Mouse (Mus musculus) forebrain, postnatal 0 days (tissue): ENCODE data around the gene Ngfr. TPM values are rescaled to one million over a fixed set of nuclear protein-coding genes. Genes with fewer than 3 reads are reported as not detected.

ENCODE experiments used
- ATAC-seq: fragments of 200-750 bp; cut with Nextera tagmentation; 2 replicates; pipeline ENCODE4 v1.8.0; 2017; ENCODE audit warnings: mild to moderate bottlenecking, moderate library complexity
- DNase-seq: peaks from one replicate; pipeline ENCODE4 v3.0.0-alpha.2; 2015
- H3K27ac ChIP-seq: fragments of 300-500 bp; sonication (generic); 2 replicates; pipeline ENCODE4 v1.5.1; 2014; ENCODE audit warnings: low read depth, mild to moderate bottlenecking, antibody characterized with exemption, low read length, moderate library complexity, mixed read lengths
- H3K27me3 ChIP-seq: fragments of 300-500 bp; sonication (generic); 2 replicates; pipeline ENCODE4 v1.6.1; 2014; ENCODE audit warnings: mild to moderate bottlenecking, low read length, mixed read lengths; ENCODE audit not compliant: insufficient read depth
- H3K36me3 ChIP-seq: fragments of 300-500 bp; sonication (generic); 2 replicates; pipeline ENCODE4 v1.6.1; 2014; ENCODE audit warnings: mild to moderate bottlenecking, moderate library complexity; ENCODE audit not compliant: insufficient read depth
- H3K4me1 ChIP-seq: fragments of 300-500 bp; sonication (generic); 2 replicates; pipeline ENCODE4 v1.6.1; 2014; ENCODE audit warnings: antibody characterized with exemption; ENCODE audit not compliant: insufficient read depth
- H3K4me2 ChIP-seq: fragments of 300-500 bp; sonication (generic); 2 replicates; pipeline ENCODE4 v1.6.1; 2014; ENCODE audit warnings: low read depth, mild to moderate bottlenecking, moderate library complexity
- H3K4me3 ChIP-seq: fragments of 300-500 bp; sonication (generic); 2 replicates; pipeline ENCODE4 v1.5.1; 2014; ENCODE audit warnings: low read depth, low read length, mixed read lengths
- H3K9ac ChIP-seq: fragments of 300-500 bp; sonication (generic); 2 replicates; pipeline ENCODE4 v1.6.1; 2014; ENCODE audit warnings: mild to moderate bottlenecking
- H3K9me3 ChIP-seq: fragments of 300-500 bp; sonication (generic); 2 replicates; pipeline ENCODE4 v1.6.1; 2016; ENCODE audit warnings: low read length
- CTCF ChIP-seq: sonication (generic); IDR thresholded peaks from 2 replicates; pipeline ENCODE4 v1.5.1; 2016; ENCODE audit warnings: antibody characterized with exemption, control low read depth, low read depth
- WGBS: fragments of 180-500 bp; shearing (Covaris S2); extraction: QIAGEN DNeasy Blood & Tissue Kit; methylation state at CpG from one replicate; pipeline ENCODE4 v1.1.7; 2014; 5-methylcytosine and 5-hydroxymethylcytosine counted together
- polyA plus RNA-seq: library from polyadenylated mRNA; unstranded; fragments of >200 nt; fragmentation: Nextera tagmentation; extraction: Ambion mirVana; gene quantifications from 2 replicates; pipeline ENCODE4 v1.2.1, GENCODE M21; 2015
- total RNA-seq: library from RNA; depleted of rRNA; stranded (reverse); fragments of >200 nt; gene quantifications from 2 replicates; pipeline ENCODE4 v1.2.3, GENCODE M21; 2014

Ngfr gene
- total and polyA plus RNA-seq, 2 experiments from 2014 or later: 6.0 to 8.2 TPM

- Histone ChIP-seq H3K36me3 (no peaks in the 10 kb centered on the region), H3K4me1 (no peaks in the 10 kb centered on the region), H3K27me3 (no peaks in the 10 kb centered on the region), H3K27ac (no peak overlapping the region), H3K9me3 (no peaks in the 10 kb centered on the region), H3K4me3 (no peak overlapping the region), H3K4me2 (no peak overlapping the region), H3K9ac (no peak overlapping the region)
- no peak for TF ChIP-seq CTCF
- DNase-seq (no peak), ATAC-seq (no peak)
- WGBS: 44% methylated on average over 9 of the region's 9 CpGs
Measured at GRCm38 (mm10) chr11:95621541-95622130, 34.1 kb upstream of the Ngfr start.

- Histone ChIP-seq H3K36me3 (no peaks in the 10 kb centered on the region), H3K27ac (no peak overlapping the region), H3K27me3 (no peaks in the 10 kb centered on the region), H3K9ac (no peak overlapping the region), H3K4me2 (no peak overlapping the region), H3K4me3 (no peak overlapping the region), H3K9me3 (no peaks in the 10 kb centered on the region), H3K4me1 (no peaks in the 10 kb centered on the region)
- no peak for ATAC-seq
- no peak for DNase-seq
- WGBS: 82% methylated on average over 4 of the region's 4 CpGs
- no peak for TF ChIP-seq CTCF
Measured at GRCm38 (mm10) chr11:95621010-95621409, 33.5 kb upstream of the Ngfr start.

- H3K36me3 ChIP-seq: no peaks in the 10 kb centered on the region
- no peaks in the 10 kb centered on the region for H3K9me3 ChIP-seq
- ATAC-seq (no peak), DNase-seq (no peak)
- H3K4me2 ChIP-seq: no peak overlapping the region
- H3K9ac ChIP-seq: no peak overlapping the region
- 94% methylated on average over 5 of the region's 5 CpGs for WGBS
- no peaks in the 10 kb centered on the region for H3K4me1 ChIP-seq
- no peaks in the 10 kb centered on the region for H3K27me3 ChIP-seq
- TF ChIP-seq CTCF: no peak
- H3K4me3 ChIP-seq: no peak overlapping the region
- no peak overlapping the region for H3K27ac ChIP-seq
Measured at GRCm38 (mm10) chr11:95619886-95620444, 32.4 kb upstream of the Ngfr start.

GRCm38 (mm10) chr11:95619081-95619480, 31.5 kb upstream of the Ngfr start:
- Histone ChIP-seq H3K4me3 (no peak overlapping the region), H3K4me2 (no peak overlapping the region), H3K9me3 (no peaks in the 10 kb centered on the region), H3K9ac (no peak overlapping the region), H3K27me3 (no peaks in the 10 kb centered on the region), H3K27ac (no peak overlapping the region), H3K4me1 (no peaks in the 10 kb centered on the region), H3K36me3 (no peaks in the 10 kb centered on the region)
- DNase-seq (peak; percentile 27), ATAC-seq (peak; percentile 40)
- WGBS: 42% methylated on average over 3 of the region's 3 CpGs
- TF ChIP-seq CTCF: no peak

GRCm38 (mm10) chr11:95617785-95618465, 30.4 kb upstream of the Ngfr start:
- no peak overlapping the region for H3K9ac ChIP-seq
- no peak overlapping the region for H3K27ac ChIP-seq

GRCm38 (mm10) chr11:95614739-95615138, 27.2 kb upstream of the Ngfr start:
- WGBS: 90% methylated on average over 8 of the region's 8 CpGs
- H3K9ac ChIP-seq: no peak overlapping the region
- no peaks in the 10 kb centered on the region for H3K27me3 ChIP-seq
- H3K4me1 ChIP-seq: 0 out of 2 replicates have a peak, but pooled peaks cover 5% of the 10 kb centered on the region
- ATAC-seq (no peak), DNase-seq (no peak)
- no peak for TF ChIP-seq CTCF
- no peaks in the 10 kb centered on the region for H3K9me3 ChIP-seq
- no peaks in the 10 kb centered on the region for H3K36me3 ChIP-seq
- no peak overlapping the region for H3K4me2 ChIP-seq
- H3K27ac ChIP-seq: no peak overlapping the region
- H3K4me3 ChIP-seq: no peak overlapping the region

More at GRCm38 (mm10) chr11:95617785-95618465, 30.4 kb upstream of the Ngfr start:
- Histone ChIP-seq H3K4me2 (peak overlapping the region; percentile 17; the same call in 1 of the 2 replicates), H3K36me3 (no peaks in the 10 kb centered on the region), H3K9me3 (no peaks in the 10 kb centered on the region), H3K4me3 (no peak overlapping the region), H3K27me3 (no peaks in the 10 kb centered on the region), H3K4me1 (no peaks in the 10 kb centered on the region)
- TF ChIP-seq CTCF: no peak
- ATAC-seq (peak; percentile 27; the same call in 1 of the 2 replicates), DNase-seq (peak; percentile 66)
- 39% methylated on average over 19 of the region's 19 CpGs for WGBS

GRCm38 (mm10) chr11:95611283-95611682, 23.7 kb upstream of the Ngfr start:
- H3K27me3 ChIP-seq: no peaks in the 10 kb centered on the region
- no peak overlapping the region for H3K27ac ChIP-seq
- TF ChIP-seq CTCF: no peak
- no peaks in the 10 kb centered on the region for H3K36me3 ChIP-seq
- ATAC-seq: no peak
- H3K4me1 ChIP-seq: 0 out of 2 replicates have a peak, but pooled peaks cover 5% of the 10 kb centered on the region
- no peak overlapping the region for H3K9ac ChIP-seq
- no peak overlapping the region for H3K4me2 ChIP-seq
- DNase-seq: no peak
- no peaks in the 10 kb centered on the region for H3K9me3 ChIP-seq
- WGBS: 15% methylated on average over 4 of the region's 4 CpGs
- H3K4me3 ChIP-seq: no peak overlapping the region
